Mouse (Mus musculus) E14TG2a.4 (cell line): ENCODE measurements around the gene Rasgef1c.
A peak's percentile ranks its signal among the peaks of the same experiment; 100 is the strongest.

Experiments
- CTCF ChIP-seq: conservative IDR thresholded peaks from 2 replicates; pipeline ENCODE4 v1.5.1; 2014; ENCODE audit warnings: low read length
- NANOG ChIP-seq: IDR thresholded peaks from 2 replicates; pipeline ENCODE4 v1.6.1; 2014; ENCODE audit warnings: borderline replicate concordance, low read length, mixed read lengths
- POU5F1 ChIP-seq: IDR thresholded peaks from 2 replicates; pipeline ENCODE4 v1.6.1; 2014; ENCODE audit warnings: low read length, borderline replicate concordance

DNA sequence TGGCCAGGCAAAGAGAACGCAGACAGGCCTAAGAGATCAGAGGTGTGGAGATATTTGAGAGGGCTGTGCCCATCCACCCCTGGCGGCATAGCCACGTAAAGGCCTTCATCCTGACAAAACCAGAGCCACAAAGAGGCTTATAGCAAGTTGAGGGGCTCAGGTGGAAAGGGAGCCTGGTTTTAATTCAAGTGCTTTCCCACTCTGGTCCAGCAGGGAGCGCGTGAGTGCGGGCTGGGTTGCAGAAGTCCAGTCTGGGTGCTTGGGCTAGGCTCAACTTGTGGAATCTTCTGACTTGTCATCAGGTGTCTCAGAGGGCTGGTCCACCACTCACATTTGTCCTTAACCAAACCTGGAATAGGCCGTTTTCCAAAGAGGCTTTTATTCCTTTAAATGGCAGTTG lies 1.7 kb downstream of the Rasgef1c start:
- TF ChIP-seq CTCF (peak; percentile 61), NANOG (no peak), POU5F1 (no peak)
